Mouse (Mus musculus): Measurements from ENCODE around the gene Dguok.

GRCm38 (mm10) chr6:83521784-83522183 lies 15.0 kb upstream of the Dguok start:
- no peak for TF ChIP-seq CTCF (IDR thresholded peaks at IDR 0.05; ENCODE audit: low read depth)
- no peak for TF ChIP-seq EP300 (IDR thresholded peaks at IDR 0.05; ENCODE audit: low read depth)

Measured in liver, postnatal 0 days (tissue).